Mouse (Mus musculus): Measurements from ENCODE around the gene Erbb4. TPM values are rescaled to one million over a fixed set of nuclear protein-coding genes. Genes with fewer than 3 reads are reported as not detected.

Gene Erbb4
- polyA plus RNA-seq, 1 experiment from 2014 or later = 17.4 TPM

DNA sequence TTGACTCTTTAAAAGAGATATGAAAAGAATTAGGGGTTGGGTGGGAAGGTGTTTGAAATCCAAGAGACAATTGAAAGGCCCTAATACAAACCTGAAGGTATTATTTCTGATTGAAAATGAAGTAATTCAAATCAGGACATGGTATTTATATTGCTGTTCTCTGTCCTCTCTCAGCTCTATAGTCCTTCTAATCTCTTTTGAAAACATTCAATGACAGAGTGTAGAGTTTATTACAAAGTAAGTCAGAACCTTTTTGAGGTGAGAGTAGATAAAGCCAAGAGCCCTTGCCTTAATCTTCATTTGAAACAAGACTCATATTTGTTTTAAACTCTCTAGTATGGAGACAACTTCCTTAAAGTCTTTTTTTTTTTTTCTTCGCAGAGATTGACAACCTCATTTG lies 1087.8 kb downstream of the Erbb4 start:
- H3K9ac ChIP-seq (replicated peaks) = no peak overlapping the region
- no peaks in the 10 kb centered on the region for H3K36me3 ChIP-seq
- H3K27me3 ChIP-seq = no peaks in the 10 kb centered on the region
- no peak for ATAC-seq
- H3K4me1 ChIP-seq (replicated peaks) = no peaks in the 10 kb centered on the region
- 95% methylated on average over 1 of the region's 1 CpGs for WGBS
- no peak overlapping the region for H3K27ac ChIP-seq
- no peak overlapping the region for H3K4me2 ChIP-seq (replicated peaks)
- no peak overlapping the region for H3K4me3 ChIP-seq (replicated peaks)
- H3K9me3 ChIP-seq = no peaks in the 10 kb centered on the region

DNA sequence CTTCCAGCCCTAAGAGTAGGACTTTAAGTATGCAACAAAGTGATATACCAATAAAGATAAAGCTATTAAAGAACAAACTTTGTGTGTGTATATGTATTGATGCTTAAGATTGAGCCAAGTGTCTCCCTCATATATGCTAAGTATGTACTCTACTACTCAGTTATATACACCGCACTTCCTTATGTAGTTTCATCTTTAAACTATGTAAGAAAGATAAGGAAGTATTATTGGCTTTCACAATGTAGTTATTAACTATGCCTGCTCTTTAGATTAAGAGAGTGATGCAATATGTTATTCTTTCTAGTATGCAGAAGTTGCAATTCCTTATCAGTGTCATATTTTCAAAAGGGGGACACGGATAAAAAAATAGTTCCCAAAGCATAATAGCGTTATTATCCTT lies 1088.2 kb downstream of the Erbb4 start:
- Histone ChIP-seq H3K4me2 (replicated peaks) (no peak overlapping the region), H3K4me3 (replicated peaks) (no peak overlapping the region), H3K27ac (no peak overlapping the region), H3K9ac (replicated peaks) (no peak overlapping the region), H3K27me3 (no peaks in the 10 kb centered on the region), H3K4me1 (replicated peaks) (no peaks in the 10 kb centered on the region), H3K36me3 (no peaks in the 10 kb centered on the region), H3K9me3 (no peaks in the 10 kb centered on the region)
- no peak for ATAC-seq
- WGBS = 93% methylated on average over 3 of the region's 3 CpGs

Data from midbrain, embryonic 13.5 days (tissue).